Mouse (Mus musculus): ENCODE measurements around the gene Vmn1r214.

- no peak for TF ChIP-seq POLR2A (IDR thresholded peaks at IDR 0.05; ENCODE audit: control insufficient read depth, low read depth, low read length)
- TF ChIP-seq CTCF (IDR thresholded peaks at IDR 0.05; ENCODE audit: control insufficient read depth, insufficient read depth, insufficient replicate concordance, low read depth, low read length), result no peak
Observed at GRCm38 (mm10) chr13:23030118-23030517, at the start of gene Vmn1r214.
